Mouse (Mus musculus) CH12.LX (cell line): ENCODE results near the gene Pbx2. TPM values are rescaled to one million over a fixed set of nuclear protein-coding genes. Genes with fewer than 3 reads are reported as not detected.

ENCODE experiments used
- DNase-seq: peaks from one replicate; pipeline ENCODE4 v3.0.0-alpha.2; 2013; ENCODE audit errors: extremely low read depth
- H3K27ac ChIP-seq: 2 replicates; pipeline ENCODE4 v1.5.1; 2012; ENCODE audit warnings: low read depth, mild to moderate bottlenecking, control low read depth, moderate library complexity; ENCODE audit not compliant: insufficient read depth
- H3K27me3 ChIP-seq: replicated peaks from 2 replicates; pipeline ENCODE3; 2012; ENCODE audit warnings: inconsistent platforms
- H3K36me3 ChIP-seq, 2 experiments: replicated peaks in 1 of 2; 2 replicates each; pipeline versions ENCODE3 to v1.6.1; 2012; ENCODE audit warnings: inconsistent platforms in 1 of 2, low read length in 1 of 2, mild to moderate bottlenecking in 1 of 2, mixed read lengths in 1 of 2, moderate library complexity in 1 of 2; ENCODE audit not compliant: control insufficient read depth in 1 of 2, insufficient read depth in 1 of 2
- H3K4me1 ChIP-seq, 2 experiments: 2 replicates each; pipeline ENCODE4 v1.6.1; 2012; ENCODE audit warnings: inconsistent platforms in 1 of 2, moderate library complexity in 1 of 2; ENCODE audit not compliant: insufficient read depth in 2 of 2, control insufficient read depth in 1 of 2
- H3K4me2 ChIP-seq: 2 replicates; pipeline ENCODE4 v1.6.1; 2012; ENCODE audit warnings: low read depth, mild to moderate bottlenecking, control low read depth; ENCODE audit not compliant: poor library complexity, insufficient read depth, severe bottlenecking
- H3K4me3 ChIP-seq, 3 experiments: fragments of 150-350 bp in 1 of 3; sonication (generic) in 1 of 3; replicated peaks in 1 of 3; 2 replicates each; pipeline versions ENCODE3 to v1.5.1; 2011 to 2012; ENCODE audit warnings: low read depth in 2 of 3, low read length in 2 of 3, mild to moderate bottlenecking in 2 of 3, moderate library complexity in 2 of 3, control low read depth in 1 of 3, improper control_type of control experiment in 1 of 3, inconsistent platforms in 1 of 3, mixed read lengths in 1 of 3; ENCODE audit not compliant: poor library complexity in 1 of 3
- H3K79me2 ChIP-seq: replicated peaks from 2 replicates; pipeline ENCODE4 v1.6.1; 2012; ENCODE audit warnings: mild to moderate bottlenecking, moderate library complexity; ENCODE audit not compliant: control insufficient read depth, poor library complexity, insufficient read depth, severe bottlenecking; ENCODE audit errors: extremely low read depth
- H3K9ac ChIP-seq: 2 replicates; pipeline ENCODE4 v1.6.1; 2012; ENCODE audit warnings: low read depth, mild to moderate bottlenecking, control low read depth, moderate library complexity; ENCODE audit not compliant: insufficient read depth
- H3K9me3 ChIP-seq: replicated peaks from 2 replicates; pipeline ENCODE3; 2012; ENCODE audit warnings: low read length, inconsistent platforms, mixed read lengths
- BHLHE40 ChIP-seq: IDR thresholded peaks from 2 replicates; pipeline ENCODE4 v1.6.1; 2011; ENCODE audit warnings: mild to moderate bottlenecking, low read depth, low read length, improper control_type of control experiment
- CHD2 ChIP-seq: IDR thresholded peaks from 2 replicates; pipeline ENCODE4 v1.6.1; 2011; ENCODE audit warnings: low read length, improper control_type of control experiment
- ELF1 ChIP-seq: IDR thresholded peaks from 2 replicates; pipeline ENCODE4 v1.6.1; 2014; ENCODE audit warnings: low read depth, mild to moderate bottlenecking, inconsistent platforms, low read length, improper control_type of control experiment
- ETS1 ChIP-seq: conservative IDR thresholded peaks from 2 replicates; pipeline ENCODE4 v1.6.1; 2012; ENCODE audit warnings: low read depth, mild to moderate bottlenecking, inconsistent platforms, low read length, improper control_type of control experiment, moderate library complexity
- HCFC1 ChIP-seq: IDR thresholded peaks from 2 replicates; pipeline ENCODE4 v1.6.1; 2012; ENCODE audit warnings: low read depth, mild to moderate bottlenecking, inconsistent platforms, low read length, improper control_type of control experiment
- IRF4 ChIP-seq: IDR thresholded peaks from 2 replicates; pipeline ENCODE4 v1.6.1; 2014; ENCODE audit warnings: low read depth, mild to moderate bottlenecking, inconsistent platforms, low read length, improper control_type of control experiment
- JUN ChIP-seq: IDR thresholded peaks from 2 replicates; pipeline ENCODE4 v1.6.1; 2011; ENCODE audit warnings: low read depth, mild to moderate bottlenecking, low read length, improper control_type of control experiment, moderate library complexity; ENCODE audit not compliant: insufficient read depth
- JUND ChIP-seq: conservative IDR thresholded peaks from 2 replicates; pipeline ENCODE4 v1.6.1; 2011; ENCODE audit warnings: low read depth, low read length, improper control_type of control experiment
- MAZ ChIP-seq: IDR thresholded peaks from 2 replicates; pipeline ENCODE4 v1.6.1; 2012; ENCODE audit warnings: low read depth, mild to moderate bottlenecking, inconsistent platforms, low read length, improper control_type of control experiment, moderate library complexity
- MXI1 ChIP-seq: IDR thresholded peaks from 2 replicates; pipeline ENCODE4 v1.6.1; 2011; ENCODE audit warnings: mild to moderate bottlenecking, low read depth, low read length, improper control_type of control experiment
- NELFE ChIP-seq: IDR thresholded peaks from 2 replicates; pipeline ENCODE4 v1.6.1; 2011; ENCODE audit warnings: low read depth, low read length, improper control_type of control experiment
- NRF1 ChIP-seq: IDR thresholded peaks from 2 replicates; pipeline ENCODE4 v1.6.1; 2014; ENCODE audit warnings: low read depth, mild to moderate bottlenecking, inconsistent platforms, low read length, improper control_type of control experiment, moderate library complexity
- PAX5 ChIP-seq: IDR thresholded peaks from 2 replicates; pipeline ENCODE4 v1.6.1; 2012; ENCODE audit warnings: low read length, inconsistent platforms, mixed read lengths
- POLR2A ChIP-seq: IDR thresholded peaks from 2 replicates; pipeline ENCODE4 v1.6.1; 2011; ENCODE audit warnings: low read depth, mild to moderate bottlenecking, improper control_type of control experiment, low read length
- RAD21 ChIP-seq: IDR thresholded peaks from 2 replicates; pipeline ENCODE4 v1.6.1; 2011; ENCODE audit warnings: low read depth, mild to moderate bottlenecking, low read length, improper control_type of control experiment, moderate library complexity
- SIN3A ChIP-seq: IDR thresholded peaks from 2 replicates; pipeline ENCODE4 v1.6.1; 2012; ENCODE audit warnings: low read length, improper control_type of control experiment, inconsistent platforms
- TBP ChIP-seq: conservative IDR thresholded peaks from 2 replicates; pipeline ENCODE4 v1.6.1; 2011; ENCODE audit warnings: low read depth, low read length, improper control_type of control experiment
- TCF12 ChIP-seq: IDR thresholded peaks from 2 replicates; pipeline ENCODE4 v1.6.1; 2014; ENCODE audit warnings: low read depth, mild to moderate bottlenecking, inconsistent platforms, low read length, improper control_type of control experiment
- UBTF ChIP-seq: IDR thresholded peaks from 2 replicates; pipeline ENCODE4 v1.6.1; 2012; ENCODE audit warnings: low read depth, mild to moderate bottlenecking, inconsistent platforms, low read length, improper control_type of control experiment, moderate library complexity
- ZC3H11A ChIP-seq: IDR thresholded peaks from 2 replicates; pipeline ENCODE4 v1.6.1; 2012; ENCODE audit warnings: low read depth, mild to moderate bottlenecking, inconsistent platforms, low read length, improper control_type of control experiment
- ZMIZ1 ChIP-seq: IDR thresholded peaks from 2 replicates; pipeline ENCODE4 v1.6.1; 2012; ENCODE audit warnings: low read depth, mild to moderate bottlenecking, inconsistent platforms, low read length, improper control_type of control experiment
- dilution Hi-C: fragments of 300-500 bp; cut with MboI; formaldehyde crosslinking; loops from 2 replicates; pipeline ENCODE4 v1.14.3; 2020; ENCODE audit warnings: low sequenced_read_pairs; ENCODE audit not compliant: extremely low pct_unique_long_range_greater_than_20kb, extremely low pct_ligation_motif_present
- in situ Hi-C: fragments of 300-500 bp; cut with MboI; formaldehyde crosslinking; loops from 3 replicates; pipeline ENCODE4 v1.14.3; 2019; ENCODE audit warnings: low sequenced_read_pairs, low pct_ligation_motif_present, low pct_unique_long_range_greater_than_20kb, mixed read lengths
- polyA plus RNA-seq: library from polyadenylated mRNA; unstranded; fragments of >175 nt; gene quantifications from 2 replicates; pipeline ENCODE4 v1.2.1, GENCODE M21; 2012; ENCODE audit warnings: low read depth; ENCODE audit not compliant: insufficient read length
- total RNA-seq, 2 experiments: library from RNA; depleted of rRNA; stranded (reverse); fragments of 300-350 nt in 1 of 2; fragments of >200 nt in 1 of 2; gene quantifications; 2 replicates each; pipeline ENCODE4 v1.2.3; 2012 to 2014

The Pbx2 gene
- total and polyA plus RNA-seq, 3 experiments = 30.0 to 50.5 (median 41.0) TPM

DNA sequence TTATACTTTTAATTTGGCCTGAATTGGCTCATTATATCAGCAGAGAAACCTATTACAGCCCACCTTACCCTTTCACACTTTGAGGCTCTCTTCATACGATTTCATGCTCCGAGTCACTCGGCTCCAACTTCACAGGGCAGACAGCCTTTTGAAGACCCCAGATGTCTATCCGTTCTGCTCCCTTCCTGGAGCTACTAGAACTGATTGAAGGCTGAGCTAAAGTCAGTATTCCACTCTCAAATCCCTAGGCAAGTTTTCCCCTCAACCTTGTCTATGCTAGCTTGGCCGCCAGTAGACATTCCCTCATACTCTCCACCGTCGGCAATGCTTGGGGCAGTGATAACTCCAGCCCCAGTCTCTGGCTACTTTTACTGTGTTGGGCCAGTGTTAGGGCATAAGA is 1.9 kb upstream of the Pbx2 start:
- Histone ChIP-seq H3K9ac (peak overlapping the region; percentile 67), H3K4me1 (peaks cover 8 to 44% of the 10 kb centered on the region in 2 experiments; a peak in 2 of 4 replicates), H3K27me3 (no peaks in the 10 kb centered on the region), H3K27ac (peak overlapping the region; percentile 7; the same call in 1 of the 2 replicates), H3K79me2 (no peaks in the 10 kb centered on the region; the same call in 1 of the 2 replicates), H3K36me3 (peaks cover 5 to 10% of the 10 kb centered on the region in 2 experiments), H3K9me3 (no peaks in the 10 kb centered on the region), H3K4me3 (peak overlapping the region; percentile 51 to 88 (median 82)), H3K4me2 (peak overlapping the region; percentile 73)
- no peak for DNase-seq
- TF ChIP-seq MXI1 = no peak
- dilution Hi-C loops (no loop called here), in situ Hi-C loops (no loop called here)

GRCm38 (mm10) chr17:34589681-34590101 is 1.4 kb upstream of the Pbx2 start, which contains the start of gene Gpsm3:
Gene Gpsm3 (plus strand): TSS chr17:34589806.
- peaks cover 6 to 15% of the 10 kb centered on the region in 2 experiments for H3K36me3 ChIP-seq
- peak; percentile 60 for DNase-seq
- dilution Hi-C loops = no loop called here
- H3K4me2 ChIP-seq = peak within 1 kb of the TSS; percentile 73
- H3K4me1 ChIP-seq = peaks cover 8 to 47% of the 10 kb centered on the region in 2 experiments; a peak in 2 of 4 replicates
- in situ Hi-C loops = no loop called here
- H3K9ac ChIP-seq = peak within 1 kb of the TSS; percentile 67
- TF ChIP-seq NELFE = peak; percentile 58; the same call in 1 of the 2 replicates
- peak; percentile 59; the same call in 1 of the 2 replicates for TF ChIP-seq ZMIZ1
- TF ChIP-seq ETS1 = peak; percentile 24; the same call in 1 of the 2 replicates
- TF ChIP-seq JUND = no peak
- no peak for TF ChIP-seq BHLHE40
- TF ChIP-seq TCF12 = peak; percentile 47; the same call in 1 of the 2 replicates
- no peak for TF ChIP-seq JUN
- peak; percentile 65 for TF ChIP-seq POLR2A
- TF ChIP-seq NRF1 = no peak
- peak; percentile 75 for TF ChIP-seq CHD2
- TF ChIP-seq MAZ = peak; percentile 75
- no peak for TF ChIP-seq UBTF
- peak; percentile 72 for TF ChIP-seq MXI1
- no peak for TF ChIP-seq RAD21
- TF ChIP-seq SIN3A = peak; percentile 92; the same call in 1 of the 2 replicates
- peak; percentile 68 for TF ChIP-seq HCFC1
- 0 out of 2 replicates have a peak, but pooled peaks have one; percentile 33 for TF ChIP-seq TBP
- TF ChIP-seq IRF4 = peak; percentile 49; the same call in 1 of the 2 replicates
- TF ChIP-seq PAX5 = no peak
- peak; percentile 85 for TF ChIP-seq ELF1
- no peak for TF ChIP-seq ZC3H11A
- peak within 1 kb of the TSS; percentile 85 for H3K27ac ChIP-seq
- no peaks in the 10 kb centered on the region; the same call in 1 of the 2 replicates for H3K79me2 ChIP-seq
- peak within 1 kb of the TSS; percentile 51 to 88 (median 82) for H3K4me3 ChIP-seq
- H3K9me3 ChIP-seq = no peaks in the 10 kb centered on the region
- no peaks in the 10 kb centered on the region for H3K27me3 ChIP-seq
